Mouse (Mus musculus) heart, embryonic 14.5 days (tissue): Measurements from ENCODE around the gene Mcu. TPM values are rescaled to one million over a fixed set of nuclear protein-coding genes. Genes with fewer than 3 reads are reported as not detected.

Source experiments
- ATAC-seq: fragments of 200-750 bp; cut with Nextera tagmentation; 2 replicates; pipeline ENCODE4 v1.8.0; 2017; ENCODE audit warnings: low read depth, moderate TSS enrichment; ENCODE audit not compliant: insufficient number of reproducible peaks, insufficient read depth, low FRiP score
- H3K27ac ChIP-seq, 2 experiments: fragments of 200-500 bp in 1 of 2; fragments of 300-500 bp in 1 of 2; sonication (generic) in 1 of 2; replicated peaks in 1 of 2; 2 replicates each; pipeline ENCODE4 v1.5.1; 2012 to 2014; ENCODE audit warnings: low read depth in 2 of 2, low read length in 2 of 2, control low read depth in 1 of 2, mild to moderate bottlenecking in 1 of 2, mixed read lengths in 1 of 2; ENCODE audit not compliant: control insufficient read depth in 1 of 2, insufficient read depth in 1 of 2
- H3K27me3 ChIP-seq: fragments of 300-500 bp; sonication (generic); 2 replicates; pipeline ENCODE4 v1.6.1; 2014; ENCODE audit warnings: mild to moderate bottlenecking, low read length, control low read depth; ENCODE audit not compliant: control insufficient read depth, insufficient read depth
- H3K36me3 ChIP-seq: fragments of 300-500 bp; sonication (generic); 2 replicates; pipeline ENCODE4 v1.6.1; 2014; ENCODE audit warnings: mild to moderate bottlenecking, control low read depth, low read length, mixed read lengths; ENCODE audit not compliant: control insufficient read depth, insufficient read depth
- H3K4me1 ChIP-seq, 2 experiments: fragments of 200-500 bp in 1 of 2; fragments of 300-500 bp in 1 of 2; sonication (generic) in 1 of 2; 2 replicates each; pipeline ENCODE4 v1.6.1; 2012 to 2014; ENCODE audit warnings: low read length in 2 of 2, control low read depth in 1 of 2, mixed read lengths in 1 of 2; ENCODE audit not compliant: control insufficient read depth in 2 of 2, insufficient read depth in 2 of 2
- H3K4me2 ChIP-seq: fragments of 300-500 bp; sonication (generic); 2 replicates; pipeline ENCODE4 v1.6.1; 2014; ENCODE audit warnings: mild to moderate bottlenecking, low read length
- H3K4me3 ChIP-seq, 2 experiments: fragments of 200-500 bp in 1 of 2; fragments of 300-500 bp in 1 of 2; sonication (generic) in 1 of 2; 2 replicates each; pipeline ENCODE4 v1.5.1; 2012 to 2014; ENCODE audit warnings: low read length in 2 of 2, mild to moderate bottlenecking in 2 of 2, control low read depth in 1 of 2, low read depth in 1 of 2, moderate library complexity in 1 of 2; ENCODE audit not compliant: control insufficient read depth in 1 of 2, insufficient read depth in 1 of 2
- H3K9ac ChIP-seq: fragments of 300-500 bp; sonication (generic); 2 replicates; pipeline ENCODE4 v1.6.1; 2014; ENCODE audit warnings: mild to moderate bottlenecking, low read length
- H3K9me3 ChIP-seq: fragments of 300-500 bp; sonication (generic); 2 replicates; pipeline ENCODE4 v1.6.1; 2016; ENCODE audit warnings: low read length, control low read depth; ENCODE audit not compliant: control insufficient read depth
- WGBS: fragments of 180-500 bp; shearing (Covaris S2); extraction: QIAGEN DNeasy Blood & Tissue Kit; methylation state at CpG from one replicate; pipeline ENCODE4 v1.1.7; 2014; 5-methylcytosine and 5-hydroxymethylcytosine counted together
- polyA plus RNA-seq: library from polyadenylated mRNA; unstranded; fragments of >200 nt; fragmentation: Nextera tagmentation; extraction: Ambion mirVana; gene quantifications from 2 replicates; pipeline ENCODE4 v1.2.1, GENCODE M21; 2014

Gene Mcu
- polyA plus RNA-seq, 1 experiment from 2014 or later: 28.8 TPM

DNA sequence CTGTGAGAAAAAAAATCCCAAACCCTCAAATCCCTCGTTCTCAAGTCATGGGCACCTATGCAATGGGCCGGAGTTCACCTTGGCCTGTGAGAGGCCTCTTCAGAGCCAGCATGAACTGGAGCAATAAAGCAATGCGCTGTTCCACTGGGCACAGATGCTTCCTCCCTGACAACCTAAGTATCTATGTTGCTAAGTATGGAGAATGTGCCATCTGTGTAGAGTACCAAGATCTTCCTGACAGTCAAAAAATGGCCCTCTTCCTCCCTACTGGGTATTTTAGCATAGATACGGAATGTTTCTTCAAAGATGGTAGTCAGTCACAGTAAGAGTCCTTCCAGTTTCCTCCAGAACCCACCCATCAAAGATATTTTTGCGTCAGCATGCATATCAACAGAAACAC, 135.1 kb downstream of the Mcu start:
- Histone ChIP-seq H3K4me1 (no peaks in the 10 kb centered on the region), H3K27me3 (no peaks in the 10 kb centered on the region), H3K27ac (no peak overlapping the region), H3K9ac (no peak overlapping the region), H3K4me3 (no peak overlapping the region), H3K4me2 (no peak overlapping the region), H3K9me3 (0 out of 2 replicates have a peak, but pooled peaks cover 5% of the 10 kb centered on the region), H3K36me3 (no peaks in the 10 kb centered on the region)
- no peak for ATAC-seq
- 89% methylated on average over 5 of the region's 5 CpGs for WGBS

GRCm38 (mm10) chr10:59470451-59470850, 146.0 kb downstream of the Mcu start:
- Histone ChIP-seq H3K4me3 (no peak overlapping the region), H3K36me3 (peaks cover 14% of the 10 kb centered on the region), H3K27ac (peak overlapping the region; percentile 10 to 55; a peak in 3 of 4 replicates), H3K4me1 (peaks cover 17 to 33% of the 10 kb centered on the region in 2 experiments), H3K9me3 (no peaks in the 10 kb centered on the region), H3K9ac (peak overlapping the region; percentile 12; the same call in 1 of the 2 replicates), H3K4me2 (no peak overlapping the region), H3K27me3 (no peaks in the 10 kb centered on the region)
- ATAC-seq: peak; percentile 35
- WGBS: 50% methylated on average over 5 of the region's 5 CpGs

DNA sequence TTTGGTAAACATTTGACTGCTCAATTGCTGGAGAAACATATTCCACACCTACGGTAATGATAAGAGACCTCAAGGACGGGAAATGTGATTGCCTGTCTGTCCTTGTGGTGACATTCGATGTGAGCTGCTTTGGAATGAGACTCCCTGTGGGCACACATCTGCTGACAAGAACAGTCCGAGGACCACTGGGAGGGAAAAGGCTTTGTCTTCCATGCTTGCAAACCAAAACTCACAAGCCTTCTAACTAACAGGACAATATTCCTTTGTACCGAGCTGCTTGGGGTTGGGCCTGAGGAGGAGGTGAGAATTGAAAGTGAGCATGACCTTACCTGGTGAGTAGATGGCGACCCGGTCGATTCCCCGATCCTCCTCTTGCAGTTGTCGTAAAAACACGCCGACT, 149.2 kb downstream of the Mcu start:
- ATAC-seq: no peak
- WGBS: 63% methylated on average over 12 of the region's 12 CpGs
- Histone ChIP-seq H3K9ac (no peak overlapping the region), H3K27me3 (no peaks in the 10 kb centered on the region), H3K4me3 (no peak overlapping the region), H3K4me2 (no peak overlapping the region), H3K4me1 (peaks cover 19 to 35% of the 10 kb centered on the region in 2 experiments), H3K27ac (no peak overlapping the region), H3K36me3 (peaks cover 23% of the 10 kb centered on the region), H3K9me3 (no peaks in the 10 kb centered on the region)

- Histone ChIP-seq H3K9me3 (no peaks in the 10 kb centered on the region), H3K27ac (no peak overlapping the region), H3K4me1 (peaks cover 20 to 37% of the 10 kb centered on the region in 2 experiments), H3K4me3 (no peak overlapping the region), H3K36me3 (peaks cover 23% of the 10 kb centered on the region), H3K4me2 (no peak overlapping the region), H3K27me3 (no peaks in the 10 kb centered on the region), H3K9ac (no peak overlapping the region)
- no peak for ATAC-seq
- 90% methylated on average over 4 of the region's 4 CpGs for WGBS
Measured at GRCm38 (mm10) chr10:59466626-59467025, 149.9 kb downstream of the Mcu start.

DNA sequence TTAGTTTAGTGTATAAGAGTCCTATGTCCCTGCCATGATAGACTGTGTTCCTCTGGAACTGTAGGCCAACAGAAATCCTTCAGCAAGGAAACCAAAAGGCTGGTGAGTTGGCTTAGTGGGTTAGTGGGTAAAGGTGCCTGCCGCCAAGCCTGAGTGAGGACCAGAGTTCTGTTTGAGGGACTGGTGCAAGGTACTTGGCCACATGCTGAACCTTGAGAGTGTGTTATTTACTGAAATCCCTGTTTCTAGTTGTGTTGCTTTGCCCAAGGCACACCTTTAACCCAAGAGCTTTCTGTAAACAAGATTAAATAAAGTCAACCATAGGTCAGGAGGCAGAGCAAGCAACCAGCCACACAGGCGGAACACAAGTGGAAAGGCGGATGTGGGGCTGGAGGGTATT, 150.9 kb downstream of the Mcu start:
- H3K27ac ChIP-seq: no peak overlapping the region
- peaks cover 23% of the 10 kb centered on the region for H3K36me3 ChIP-seq
- 86% methylated on average over 3 of the region's 3 CpGs for WGBS
- ATAC-seq: no peak
- no peak overlapping the region for H3K9ac ChIP-seq
- H3K4me1 ChIP-seq: peaks cover 18 to 33% of the 10 kb centered on the region in 2 experiments
- no peaks in the 10 kb centered on the region for H3K9me3 ChIP-seq
- no peak overlapping the region for H3K4me3 ChIP-seq
- no peaks in the 10 kb centered on the region for H3K27me3 ChIP-seq
- H3K4me2 ChIP-seq: no peak overlapping the region

- Histone ChIP-seq H3K9me3 (no peaks in the 10 kb centered on the region), H3K4me2 (no peak overlapping the region)
- WGBS: 76% methylated on average over 6 of the region's 6 CpGs
Measured at GRCm38 (mm10) chr10:59462307-59462706, 154.2 kb downstream of the Mcu start.

DNA sequence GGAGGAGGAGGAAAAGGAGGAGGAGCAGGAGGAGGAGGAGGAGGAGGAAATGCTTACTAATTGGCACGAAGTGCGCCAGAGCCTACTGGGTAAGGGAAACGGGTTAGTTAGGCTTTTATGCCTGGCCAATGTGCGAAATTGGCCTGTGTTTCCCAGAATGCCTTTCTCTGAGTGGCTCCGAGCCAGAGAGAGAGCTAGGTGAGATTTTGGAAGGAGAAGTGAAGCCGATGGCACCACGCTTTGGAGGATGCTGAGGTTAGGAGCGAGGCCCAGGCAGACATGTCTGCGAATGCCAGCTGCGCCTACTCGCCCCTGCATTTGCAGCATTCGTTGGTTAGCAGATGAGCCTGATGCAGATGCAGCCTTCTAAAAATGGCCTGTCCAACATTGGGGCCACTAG, 156.7 kb downstream of the Mcu start:
- H3K9ac ChIP-seq: no peak overlapping the region
- no peak overlapping the region for H3K4me2 ChIP-seq
- no peak overlapping the region for H3K4me3 ChIP-seq
- H3K4me1 ChIP-seq: peaks cover 2 to 3% of the 10 kb centered on the region in 2 experiments; a peak in 2 of 4 replicates
- ATAC-seq: no peak
- H3K9me3 ChIP-seq: no peaks in the 10 kb centered on the region
- H3K36me3 ChIP-seq: peaks cover 22% of the 10 kb centered on the region
- WGBS: 88% methylated on average over 12 of the region's 12 CpGs
- no peak overlapping the region for H3K27ac ChIP-seq
- H3K27me3 ChIP-seq: no peaks in the 10 kb centered on the region

More at GRCm38 (mm10) chr10:59462307-59462706, 154.2 kb downstream of the Mcu start:
- Histone ChIP-seq H3K27ac (no peak overlapping the region), H3K27me3 (no peaks in the 10 kb centered on the region), H3K36me3 (peaks cover 23% of the 10 kb centered on the region), H3K4me1 (peaks cover 7 to 11% of the 10 kb centered on the region in 2 experiments), H3K4me3 (no peak overlapping the region), H3K9ac (no peak overlapping the region)
- ATAC-seq: no peak

DNA sequence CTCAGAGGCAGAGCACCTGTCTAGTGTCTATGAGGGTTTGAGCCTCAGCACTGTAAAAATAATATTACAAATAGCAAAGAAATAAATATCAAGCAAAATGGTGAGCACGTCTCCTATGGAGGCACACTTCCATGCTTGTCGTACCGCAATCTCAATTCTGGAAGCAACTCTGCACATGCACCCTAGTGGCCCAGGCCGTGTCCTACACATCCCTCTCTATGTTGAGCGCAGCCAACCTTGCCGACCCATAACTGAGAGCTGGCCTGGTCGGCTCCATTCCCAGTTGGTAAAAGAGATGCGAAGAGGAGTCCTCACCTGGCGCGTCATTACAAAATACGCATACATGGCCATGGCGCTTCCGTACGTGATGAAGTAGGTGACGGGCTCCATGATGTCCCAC, 161.9 kb downstream of the Mcu start:
- H3K36me3 ChIP-seq: peaks cover 37% of the 10 kb centered on the region
- peaks cover 0 to 2% of the 10 kb centered on the region in 2 experiments; a peak in 1 of 4 replicates for H3K4me1 ChIP-seq
- H3K27ac ChIP-seq: no peak overlapping the region
- 95% methylated on average over 15 of the region's 15 CpGs for WGBS
- no peaks in the 10 kb centered on the region for H3K9me3 ChIP-seq
- H3K27me3 ChIP-seq: no peaks in the 10 kb centered on the region
- H3K4me2 ChIP-seq: no peak overlapping the region
- no peak overlapping the region for H3K9ac ChIP-seq
- ATAC-seq: no peak
- no peak overlapping the region for H3K4me3 ChIP-seq
